Mouse (Mus musculus): ENCODE results near the gene Jup.

DNA sequence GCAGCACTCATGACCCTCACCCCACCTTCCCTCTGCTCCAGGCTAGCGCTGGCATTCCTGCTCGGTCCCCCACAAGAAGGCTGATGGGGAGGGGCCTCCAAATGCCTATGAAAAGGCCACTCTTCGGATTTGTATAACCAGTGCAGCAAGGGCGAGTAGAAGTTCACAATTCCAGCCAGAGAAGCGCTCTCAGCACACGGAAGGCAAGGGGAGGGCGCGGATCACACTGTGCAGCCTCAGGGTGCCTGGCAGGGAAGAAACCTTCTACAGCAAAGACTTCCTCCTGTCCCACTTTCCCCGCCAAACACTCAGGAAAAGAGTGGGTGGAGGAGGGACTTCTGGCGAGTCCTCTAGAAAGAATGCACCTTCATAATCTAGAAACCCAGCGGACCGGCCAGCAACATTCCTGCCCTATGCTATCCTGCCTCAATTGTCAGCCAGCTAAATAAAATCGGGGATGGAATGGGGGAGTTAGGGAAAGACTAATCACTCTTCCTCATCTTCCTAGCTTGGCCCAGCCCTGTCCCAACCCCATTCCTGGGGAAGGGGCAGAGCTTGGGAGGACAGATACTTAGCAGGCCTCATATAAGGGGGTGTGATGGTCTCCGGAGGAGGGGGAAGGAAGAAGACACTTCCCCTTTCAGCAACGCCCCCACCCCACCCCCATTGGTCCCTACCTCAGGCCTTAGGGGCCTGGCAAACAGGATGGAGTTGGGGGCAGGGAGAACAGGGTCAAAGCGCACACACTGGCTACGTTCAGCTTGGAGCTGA, 1.5 kb downstream of the Jup start:
- TF ChIP-seq CTCF (IDR thresholded peaks at IDR 0.05; ENCODE audit: low read depth, low read length) (no peak), POLR2AphosphoS5 (IDR thresholded peaks at IDR 0.05; ENCODE audit: insufficient replicate concordance, low read depth, low read length) (no peak)

All from G1E (cell line).